Mouse (Mus musculus) cerebellum, adult 11-12 months (tissue): ENCODE data around the gene Magi2.
"Not testable (repeated sequence)": the region's sequence is repeated elsewhere in the genome, so short reads cannot be mapped to it uniquely, and the experiment has no call there.

Source experiments
- DNase-seq: peaks from one replicate; pipeline ENCODE4 v3.0.0; 2022

The Magi2 gene

GRCm38 (mm10) chr5:20415320-20415719 lies 1188.5 kb downstream of the Magi2 start:
- no peak for DNase-seq

GRCm38 (mm10) chr5:20417348-20417747 lies 1190.5 kb downstream of the Magi2 start:
- no peak for DNase-seq

GRCm38 (mm10) chr5:20432148-20432813 lies 1205.4 kb downstream of the Magi2 start:
- no peak for DNase-seq

GRCm38 (mm10) chr5:20446471-20447174 lies 1219.8 kb downstream of the Magi2 start:
- no peak for DNase-seq

- no peak for DNase-seq
These were observed 1229.3 kb downstream of the Magi2 start for GRCm38 (mm10) chr5:20456106-20456505.

GRCm38 (mm10) chr5:20457742-20458510 lies 1231.1 kb downstream of the Magi2 start:
- no peak for DNase-seq

GRCm38 (mm10) chr5:20461709-20462108 lies 1234.9 kb downstream of the Magi2 start:
- DNase-seq = no peak

GRCm38 (mm10) chr5:20462376-20462775 lies 1235.5 kb downstream of the Magi2 start:
- DNase-seq = peak; percentile 13

GRCm38 (mm10) chr5:20469721-20470120 lies 1242.9 kb downstream of the Magi2 start:
- no peak for DNase-seq

GRCm38 (mm10) chr5:20470466-20470865 lies 1243.6 kb downstream of the Magi2 start:
- no peak for DNase-seq

- DNase-seq = no peak
These were observed 1257.7 kb downstream of the Magi2 start for GRCm38 (mm10) chr5:20484505-20484904.

GRCm38 (mm10) chr5:20491911-20492310 lies 1265.1 kb downstream of the Magi2 start:
- DNase-seq = peak; percentile 7

GRCm38 (mm10) chr5:20492679-20493078 lies 1265.8 kb downstream of the Magi2 start:
- DNase-seq = no peak

- no peak for DNase-seq
These were observed 1267.2 kb downstream of the Magi2 start for GRCm38 (mm10) chr5:20494010-20494409.

- no peak for DNase-seq
These were observed 1270.1 kb downstream of the Magi2 start for GRCm38 (mm10) chr5:20496924-20497323.

GRCm38 (mm10) chr5:20499031-20499600 lies 1272.3 kb downstream of the Magi2 start:
- no peak for DNase-seq

GRCm38 (mm10) chr5:20508609-20509008 lies 1281.8 kb downstream of the Magi2 start:
- no peak for DNase-seq

GRCm38 (mm10) chr5:20509606-20510005 lies 1282.8 kb downstream of the Magi2 start:
- DNase-seq = no peak

GRCm38 (mm10) chr5:20512377-20513126 lies 1285.7 kb downstream of the Magi2 start:
- no peak for DNase-seq

- no peak for DNase-seq
These were observed 1294.8 kb downstream of the Magi2 start for GRCm38 (mm10) chr5:20521639-20522038.

- DNase-seq = no peak
These were observed 1295.2 kb downstream of the Magi2 start for GRCm38 (mm10) chr5:20522047-20522446.

GRCm38 (mm10) chr5:20523776-20524175 lies 1296.9 kb downstream of the Magi2 start:
- DNase-seq = no peak

GRCm38 (mm10) chr5:20526588-20526987 lies 1299.8 kb downstream of the Magi2 start:
- not testable (repeated sequence) for DNase-seq
